Mouse (Mus musculus) heart, embryonic 14.5 days (tissue): ENCODE measurements around the gene Ecpas. TPM values are rescaled to one million over a fixed set of nuclear protein-coding genes. Genes with fewer than 3 reads are reported as not detected.

Experiments
- ATAC-seq: fragments of 200-750 bp; cut with Nextera tagmentation; 2 replicates; pipeline ENCODE4 v1.8.0; 2017; ENCODE audit warnings: low read depth, moderate TSS enrichment; ENCODE audit not compliant: insufficient number of reproducible peaks, insufficient read depth, low FRiP score
- H3K27ac ChIP-seq, 2 experiments: fragments of 200-500 bp in 1 of 2; fragments of 300-500 bp in 1 of 2; sonication (generic) in 1 of 2; replicated peaks in 1 of 2; 2 replicates each; pipeline ENCODE4 v1.5.1; 2012 to 2014; ENCODE audit warnings: low read depth in 2 of 2, low read length in 2 of 2, control low read depth in 1 of 2, mild to moderate bottlenecking in 1 of 2, mixed read lengths in 1 of 2; ENCODE audit not compliant: control insufficient read depth in 1 of 2, insufficient read depth in 1 of 2
- H3K27me3 ChIP-seq: fragments of 300-500 bp; sonication (generic); 2 replicates; pipeline ENCODE4 v1.6.1; 2014; ENCODE audit warnings: mild to moderate bottlenecking, low read length, control low read depth; ENCODE audit not compliant: control insufficient read depth, insufficient read depth
- H3K36me3 ChIP-seq: fragments of 300-500 bp; sonication (generic); 2 replicates; pipeline ENCODE4 v1.6.1; 2014; ENCODE audit warnings: mild to moderate bottlenecking, control low read depth, low read length, mixed read lengths; ENCODE audit not compliant: control insufficient read depth, insufficient read depth
- H3K4me1 ChIP-seq, 2 experiments: fragments of 200-500 bp in 1 of 2; fragments of 300-500 bp in 1 of 2; sonication (generic) in 1 of 2; 2 replicates each; pipeline ENCODE4 v1.6.1; 2012 to 2014; ENCODE audit warnings: low read length in 2 of 2, control low read depth in 1 of 2, mixed read lengths in 1 of 2; ENCODE audit not compliant: control insufficient read depth in 2 of 2, insufficient read depth in 2 of 2
- H3K4me2 ChIP-seq: fragments of 300-500 bp; sonication (generic); 2 replicates; pipeline ENCODE4 v1.6.1; 2014; ENCODE audit warnings: mild to moderate bottlenecking, low read length
- H3K4me3 ChIP-seq, 2 experiments: fragments of 200-500 bp in 1 of 2; fragments of 300-500 bp in 1 of 2; sonication (generic) in 1 of 2; 2 replicates each; pipeline ENCODE4 v1.5.1; 2012 to 2014; ENCODE audit warnings: low read length in 2 of 2, mild to moderate bottlenecking in 2 of 2, control low read depth in 1 of 2, low read depth in 1 of 2, moderate library complexity in 1 of 2; ENCODE audit not compliant: control insufficient read depth in 1 of 2, insufficient read depth in 1 of 2
- H3K9ac ChIP-seq: fragments of 300-500 bp; sonication (generic); 2 replicates; pipeline ENCODE4 v1.6.1; 2014; ENCODE audit warnings: mild to moderate bottlenecking, low read length
- H3K9me3 ChIP-seq: fragments of 300-500 bp; sonication (generic); 2 replicates; pipeline ENCODE4 v1.6.1; 2016; ENCODE audit warnings: low read length, control low read depth; ENCODE audit not compliant: control insufficient read depth
- WGBS: fragments of 180-500 bp; shearing (Covaris S2); extraction: QIAGEN DNeasy Blood & Tissue Kit; methylation state at CpG from one replicate; pipeline ENCODE4 v1.1.7; 2014; 5-methylcytosine and 5-hydroxymethylcytosine counted together
- polyA plus RNA-seq: library from polyadenylated mRNA; unstranded; fragments of >200 nt; fragmentation: Nextera tagmentation; extraction: Ambion mirVana; gene quantifications from 2 replicates; pipeline ENCODE4 v1.2.1, GENCODE M21; 2014

Gene Ecpas
- polyA plus RNA-seq, 1 experiment from 2014 or later, result 37.7 TPM

DNA sequence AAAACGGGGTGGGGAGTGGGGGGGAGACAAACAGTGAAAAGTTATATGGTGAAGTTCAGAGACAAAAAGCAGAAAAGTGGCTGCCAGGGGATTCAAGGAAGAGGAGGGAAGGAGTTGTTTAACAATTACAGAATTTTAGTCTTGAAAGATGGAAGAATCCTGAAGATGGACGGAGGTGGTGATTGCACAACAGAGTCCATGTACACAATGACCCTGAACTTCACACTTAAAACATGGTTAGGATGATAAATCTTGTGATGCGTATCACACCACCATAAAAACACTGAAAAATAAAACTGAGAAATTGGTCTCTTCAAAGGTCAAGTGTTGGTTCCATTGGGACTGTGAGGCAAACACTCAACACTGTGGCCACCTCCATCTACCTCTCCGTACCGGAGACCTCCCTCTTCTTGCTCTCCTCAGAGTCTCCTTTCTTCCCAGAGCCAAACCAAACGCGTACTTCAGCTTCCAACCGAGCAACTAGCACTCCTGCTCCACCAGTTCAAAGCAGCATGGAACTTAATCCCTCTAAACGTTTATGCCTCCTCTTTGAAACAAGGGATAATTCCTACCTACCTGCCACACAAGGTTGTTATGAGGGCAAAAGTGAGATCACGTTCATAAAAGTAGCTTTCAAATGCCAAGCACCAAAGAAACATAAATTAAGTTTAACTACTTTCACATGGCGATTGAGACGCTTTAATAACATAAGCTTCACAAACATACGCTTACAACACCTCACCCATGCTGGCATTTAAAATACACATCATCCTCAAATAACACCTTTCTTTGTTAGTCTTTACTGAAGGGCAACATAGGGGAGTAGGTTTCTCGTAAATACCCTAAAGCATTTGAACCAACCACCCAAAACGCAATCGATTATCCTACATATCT is 2.1 kb downstream of the Ecpas start:
- peak overlapping the region; percentile 81 to 91 for H3K4me3 ChIP-seq

DNA sequence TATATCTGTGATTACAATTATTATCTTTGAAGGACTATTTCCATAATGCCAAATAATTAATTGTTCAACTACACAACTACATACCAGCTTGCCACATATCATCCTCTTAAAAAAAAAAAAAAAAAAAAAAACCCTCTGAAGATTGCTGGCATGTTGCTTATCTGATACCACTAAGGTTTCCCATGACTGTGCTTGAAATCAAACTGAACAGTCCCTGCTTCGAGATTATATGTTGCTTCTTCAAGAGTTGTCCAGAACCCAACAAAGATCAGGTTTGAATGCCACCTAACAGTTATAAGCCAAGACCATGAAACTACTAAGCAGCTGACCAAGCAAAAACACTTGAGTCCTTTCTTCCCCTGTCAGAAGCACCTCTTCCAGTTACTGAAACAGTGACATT is 5.1 kb downstream of the Ecpas start:
- H3K4me1 ChIP-seq, result peaks cover 2 to 7% of the 10 kb centered on the region in 2 experiments; a peak in 3 of 4 replicates
- no peaks in the 10 kb centered on the region for H3K27me3 ChIP-seq
- H3K9me3 ChIP-seq, result no peaks in the 10 kb centered on the region
- no peak overlapping the region for H3K27ac ChIP-seq
- H3K4me3 ChIP-seq, result no peak overlapping the region
- H3K9ac ChIP-seq, result no peak overlapping the region
- no peaks in the 10 kb centered on the region for H3K36me3 ChIP-seq
- H3K4me2 ChIP-seq, result no peak overlapping the region
- no peak for ATAC-seq
- 60% methylated on average over 1 of the region's 1 CpGs for WGBS

More for the DNA sequence above, 2.1 kb downstream of the Ecpas start:
- peak overlapping the region; percentile 96 for H3K9ac ChIP-seq
- 38% methylated on average over 16 of the region's 16 CpGs for WGBS
- no peaks in the 10 kb centered on the region for H3K36me3 ChIP-seq
- peaks cover 2 to 12% of the 10 kb centered on the region in 2 experiments; a peak in 3 of 4 replicates for H3K4me1 ChIP-seq
- no peaks in the 10 kb centered on the region for H3K27me3 ChIP-seq
- H3K27ac ChIP-seq, result peak overlapping the region; percentile 94 to 99
- H3K4me2 ChIP-seq, result peak overlapping the region; percentile 81
- no peak for ATAC-seq
- no peaks in the 10 kb centered on the region for H3K9me3 ChIP-seq

GRCm38 (mm10) chr4:58898318-58898717 is 14.2 kb downstream of the Ecpas start:
- no peak overlapping the region for H3K9ac ChIP-seq
- H3K4me2 ChIP-seq, result no peak overlapping the region
- H3K4me1 ChIP-seq, result 0 out of 4 replicates have a peak, but pooled peaks cover 0 to 4% of the 10 kb centered on the region in 2 experiments
- ATAC-seq, result no peak
- no peaks in the 10 kb centered on the region for H3K36me3 ChIP-seq
- H3K27ac ChIP-seq, result no peak overlapping the region
- no peak overlapping the region for H3K4me3 ChIP-seq
- no peaks in the 10 kb centered on the region for H3K9me3 ChIP-seq
- H3K27me3 ChIP-seq, result no peaks in the 10 kb centered on the region

DNA sequence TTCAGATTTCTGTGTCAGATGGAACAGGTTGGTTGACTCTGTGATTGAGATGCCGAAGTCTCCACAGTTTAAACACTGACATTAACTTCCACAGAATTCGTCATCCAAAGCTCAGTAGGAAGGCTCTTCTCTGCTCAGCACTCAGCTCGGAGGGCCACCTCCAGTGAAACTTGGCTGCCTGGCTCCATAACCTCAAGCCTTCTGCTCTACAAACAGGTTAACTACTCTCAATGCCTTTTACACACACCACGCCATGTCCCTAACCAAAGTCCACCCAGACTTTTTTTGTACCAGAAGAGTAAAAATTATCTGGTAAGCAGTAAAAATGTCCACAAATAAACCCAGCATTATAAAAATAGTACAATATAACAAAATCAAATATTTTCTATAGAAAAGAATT is 15.1 kb downstream of the Ecpas start:
- Histone ChIP-seq H3K36me3 (no peaks in the 10 kb centered on the region), H3K9me3 (no peaks in the 10 kb centered on the region), H3K4me2 (no peak overlapping the region), H3K4me1 (0 out of 4 replicates have a peak, but pooled peaks cover 0 to 4% of the 10 kb centered on the region in 2 experiments), H3K4me3 (no peak overlapping the region), H3K27me3 (no peaks in the 10 kb centered on the region), H3K9ac (no peak overlapping the region), H3K27ac (no peak overlapping the region)
- WGBS, result 80% methylated on average over 4 of the region's 4 CpGs
- no peak for ATAC-seq

- no peaks in the 10 kb centered on the region for H3K36me3 ChIP-seq
- no peak for ATAC-seq
- no peak overlapping the region for H3K4me3 ChIP-seq
- no peaks in the 10 kb centered on the region for H3K27me3 ChIP-seq
- no peak overlapping the region for H3K27ac ChIP-seq
- no peak overlapping the region for H3K4me2 ChIP-seq
- H3K9me3 ChIP-seq, result no peaks in the 10 kb centered on the region
- H3K9ac ChIP-seq, result no peak overlapping the region
- 71% methylated on average over 7 of the region's 7 CpGs for WGBS
- H3K4me1 ChIP-seq, result peaks cover 2 to 10% of the 10 kb centered on the region in 2 experiments; a peak in 3 of 4 replicates
These were observed 18.1 kb downstream of the Ecpas start for GRCm38 (mm10) chr4:58894399-58894798.

GRCm38 (mm10) chr4:58890035-58890782 is 22.3 kb downstream of the Ecpas start:
- no peak overlapping the region for H3K27ac ChIP-seq
- no peak overlapping the region for H3K4me2 ChIP-seq
- H3K9ac ChIP-seq, result no peak overlapping the region
- ATAC-seq, result no peak
- peaks cover 2 to 16% of the 10 kb centered on the region in 2 experiments; a peak in 3 of 4 replicates for H3K4me1 ChIP-seq
- no peaks in the 10 kb centered on the region for H3K9me3 ChIP-seq
- no peak overlapping the region for H3K4me3 ChIP-seq
- H3K36me3 ChIP-seq, result no peaks in the 10 kb centered on the region
- no peaks in the 10 kb centered on the region for H3K27me3 ChIP-seq
- 78% methylated on average over 4 of the region's 4 CpGs for WGBS

DNA sequence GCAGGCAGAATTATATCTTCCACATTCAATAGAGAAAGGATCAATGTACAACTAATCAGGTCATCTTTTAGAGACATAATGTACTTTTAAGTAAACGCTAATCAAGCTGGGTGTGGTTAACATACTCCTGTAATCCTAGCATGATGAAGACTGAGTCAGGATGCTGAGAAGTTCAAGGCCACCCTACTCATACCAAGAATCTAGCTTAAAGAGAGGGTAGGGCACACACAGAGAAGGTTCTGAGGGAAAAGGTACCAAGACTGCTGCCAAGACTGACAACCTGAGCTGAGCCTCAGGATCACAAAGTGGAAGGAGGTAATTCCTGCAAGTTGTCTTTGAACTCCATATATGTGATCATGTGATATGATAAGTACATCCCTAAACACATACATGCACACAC is 24.0 kb downstream of the Ecpas start:
- Histone ChIP-seq H3K27me3 (no peaks in the 10 kb centered on the region), H3K4me1 (peaks cover 2 to 15% of the 10 kb centered on the region in 2 experiments; a peak in 3 of 4 replicates), H3K9ac (no peak overlapping the region), H3K9me3 (no peaks in the 10 kb centered on the region), H3K4me2 (no peak overlapping the region), H3K4me3 (no peak overlapping the region), H3K27ac (no peak overlapping the region), H3K36me3 (no peaks in the 10 kb centered on the region)
- ATAC-seq, result no peak
- 91% methylated on average over 1 of the region's 1 CpGs for WGBS
